ENCODE assay signal across 16 mouse cellular contexts in the genomic region with DNA sequence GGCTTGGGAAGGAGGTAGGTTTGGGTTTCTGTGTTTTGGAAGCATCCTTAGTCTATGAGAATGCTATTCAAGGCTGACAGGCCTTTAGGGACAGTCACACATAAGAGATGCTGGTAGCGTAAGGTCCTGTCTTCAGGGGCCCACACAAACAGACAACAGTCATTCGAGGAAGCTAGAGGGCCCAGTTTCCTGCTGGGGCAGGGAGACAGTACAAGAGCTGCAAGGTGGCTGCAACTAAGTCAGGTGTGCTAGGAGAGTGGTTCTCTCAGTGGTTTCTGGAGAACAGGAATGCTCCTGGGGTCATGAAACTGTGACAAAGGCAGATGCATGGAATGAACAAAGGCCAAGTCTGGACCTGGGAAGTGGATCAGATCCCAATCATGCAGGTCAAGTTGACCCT.
DNase-seq lines count a peak whose midpoint lies in the region; ATAC-seq and TF ChIP-seq lines count a peak whose summit lies in the region.
"Had no signal": no experiment of that assay in that cellular context is flagged by ENCODE, and none has a peak within 500 bp of the region (broad histone marks: within the 10 kb centered on the region; RNA-seq: fewer than 3 reads in every experiment).

No protein-coding gene starts in this region.

- no peak for TF ChIP-seq CTCF in liver, postnatal 0 days (IDR thresholded peaks at IDR 0.05; ENCODE audit: low read depth)

- peaks cover 26% of the 10 kb centered on the region for H3K4me1 ChIP-seq in heart, embryonic 11.5 days (ENCODE audit: control insufficient read depth, insufficient read depth, low read length)
- peaks cover 30% of the 10 kb centered on the region for H3K4me1 ChIP-seq in liver, postnatal 0 days (ENCODE audit: insufficient read depth)
- peaks cover 38% of the 10 kb centered on the region for H3K4me1 ChIP-seq in liver, embryonic 12.5 days
- peaks cover 38% of the 10 kb centered on the region for H3K4me1 ChIP-seq in limb, embryonic 12.5 days (replicated peaks)

- no peaks in the 10 kb centered on the region for H3K27me3 ChIP-seq in heart, embryonic 11.5 days (ENCODE audit: control insufficient read depth, insufficient read depth, low read length)
- no peaks in the 10 kb centered on the region for H3K27me3 ChIP-seq in liver, postnatal 0 days (ENCODE audit: insufficient read depth, low read length)
- H3K27me3 ChIP-seq in liver, embryonic 12.5 days (replicated peaks) = no peaks in the 10 kb centered on the region
- no peaks in the 10 kb centered on the region for H3K27me3 ChIP-seq in limb, embryonic 12.5 days
- H3K27me3 ChIP-seq: embryonic facial prominence, embryonic 12.5 days; hindbrain, embryonic 12.5 days; intestine, embryonic 15.5 days; stomach, embryonic 15.5 days had no signal

- no peaks in the 10 kb centered on the region for H3K9me3 ChIP-seq in heart, embryonic 11.5 days (replicated peaks; ENCODE audit: control insufficient read depth, low read length)
- H3K9me3 ChIP-seq in liver, postnatal 0 days (ENCODE audit: low read length) = no peaks in the 10 kb centered on the region
- no peaks in the 10 kb centered on the region for H3K9me3 ChIP-seq in liver, embryonic 12.5 days (replicated peaks)
- 0 out of 2 replicates have a peak, but pooled peaks cover 2% of the 10 kb centered on the region for H3K9me3 ChIP-seq in limb, embryonic 12.5 days
- H3K9me3 ChIP-seq: embryonic facial prominence, embryonic 12.5 days; intestine, embryonic 15.5 days; stomach, embryonic 15.5 days had no signal

- ATAC-seq in heart, embryonic 11.5 days (replicated peaks; ENCODE audit: insufficient number of reproducible peaks, low FRiP score, low TSS enrichment) = no peak
- no peak for ATAC-seq in liver, postnatal 0 days
- no peak for ATAC-seq in liver, embryonic 12.5 days
- ATAC-seq in limb, embryonic 12.5 days (ENCODE audit: insufficient number of reproducible peaks, insufficient read depth, low FRiP score, low TSS enrichment, low read depth) = no peak
- ATAC-seq: intestine, embryonic 15.5 days had no signal

- no peak overlapping the region for H3K4me3 ChIP-seq in heart, embryonic 11.5 days (ENCODE audit: low read depth, low read length)
- H3K4me3 ChIP-seq in liver, postnatal 0 days (ENCODE audit: low read depth, low read length) = no peak overlapping the region
- no peak overlapping the region for H3K4me3 ChIP-seq in liver, embryonic 12.5 days
- no peak overlapping the region for H3K4me3 ChIP-seq in limb, embryonic 12.5 days (replicated peaks)
- H3K4me3 ChIP-seq: embryonic facial prominence, embryonic 12.5 days; hindbrain, embryonic 12.5 days; intestine, embryonic 15.5 days; stomach, embryonic 15.5 days had no signal

- intact Hi-C loops in heart, postnatal 10 days (cut with DNase I) = no loop called here

- no peak for TF ChIP-seq EP300 in liver, postnatal 0 days (IDR thresholded peaks at IDR 0.05; ENCODE audit: low read depth)

- peak overlapping the region; percentile 84 for H3K27ac ChIP-seq in heart, embryonic 11.5 days (ENCODE audit: low read depth, low read length)
- H3K27ac ChIP-seq in liver, postnatal 0 days (ENCODE audit: low read depth) = peak overlapping the region; percentile 61; the same call in 1 of the 2 replicates
- H3K27ac ChIP-seq in liver, embryonic 12.5 days = no peak overlapping the region
- H3K27ac ChIP-seq in limb, embryonic 12.5 days = peak overlapping the region; percentile 89; the same call in 1 of the 2 replicates
- H3K27ac ChIP-seq: intestine, embryonic 15.5 days; macrophage; stomach, embryonic 15.5 days had no signal

- no peak for DNase-seq in heart, postnatal 10 days
- DNase-seq in liver, postnatal 0 days = no peak
- peak; percentile 66 for DNase-seq in thymus, postnatal 25 days
- no peak for DNase-seq in cerebellum, postnatal 10 days
- no peak for DNase-seq in cerebellum, postnatal 4 days (ENCODE audit: low spot score in 2 of 2)
- DNase-seq: cerebellum, postnatal 25 days; gastrocnemius, postnatal 14 days; lung, adult 2 months had no signal

- H3K36me3 ChIP-seq in heart, embryonic 11.5 days (ENCODE audit: control insufficient read depth, insufficient read depth, low read length) = no peaks in the 10 kb centered on the region
- H3K36me3 ChIP-seq in liver, postnatal 0 days (replicated peaks; ENCODE audit: insufficient read depth, low read length) = no peaks in the 10 kb centered on the region
- H3K36me3 ChIP-seq in liver, embryonic 12.5 days = no peaks in the 10 kb centered on the region
- H3K36me3 ChIP-seq in limb, embryonic 12.5 days = no peaks in the 10 kb centered on the region
- H3K36me3 ChIP-seq: embryonic facial prominence, embryonic 12.5 days; hindbrain, embryonic 12.5 days; intestine, embryonic 15.5 days; stomach, embryonic 15.5 days had no signal

- H3K9ac ChIP-seq in heart, embryonic 11.5 days (ENCODE audit: low read depth, low read length) = no peak overlapping the region
- no peak overlapping the region for H3K9ac ChIP-seq in liver, postnatal 0 days (replicated peaks)
- H3K9ac ChIP-seq in liver, embryonic 12.5 days = no peak overlapping the region
- H3K9ac ChIP-seq in limb, embryonic 12.5 days (replicated peaks) = no peak overlapping the region
- H3K9ac ChIP-seq: embryonic facial prominence, embryonic 12.5 days; hindbrain, embryonic 12.5 days; intestine, embryonic 15.5 days; stomach, embryonic 15.5 days had no signal

- WGBS in heart, embryonic 11.5 days (ENCODE audit: insufficient replicate concordance) = 72% methylated on average over 2 of the region's 2 CpGs
- WGBS in liver, postnatal 0 days (ENCODE audit: insufficient replicate concordance) = 55% methylated on average over 2 of the region's 2 CpGs
- WGBS in liver, embryonic 12.5 days (ENCODE audit: insufficient replicate concordance) = 49% methylated on average over 2 of the region's 2 CpGs
- 83% methylated on average over 2 of the region's 2 CpGs for WGBS in limb, embryonic 12.5 days

- H3K4me2 ChIP-seq in heart, embryonic 11.5 days = no peak overlapping the region
- no peak overlapping the region for H3K4me2 ChIP-seq in liver, postnatal 0 days (ENCODE audit: low read depth, low read length)
- no peak overlapping the region for H3K4me2 ChIP-seq in liver, embryonic 12.5 days
- H3K4me2 ChIP-seq in limb, embryonic 12.5 days = no peak overlapping the region
- H3K4me2 ChIP-seq: embryonic facial prominence, embryonic 12.5 days; intestine, embryonic 15.5 days; stomach, embryonic 15.5 days had no signal
